Mouse (Mus musculus) liver, postnatal 0 days (tissue): ENCODE results near the gene Tmem184b.

Experiments used
- CTCF ChIP-seq: sonication (generic); IDR thresholded peaks from 2 replicates; pipeline ENCODE4 v1.5.1; 2016; ENCODE audit warnings: antibody characterized with exemption, low read depth
- EP300 ChIP-seq: IDR thresholded peaks from 2 replicates; pipeline ENCODE4 v1.6.1; 2016; ENCODE audit warnings: antibody characterized with exemption, low read depth, mild to moderate bottlenecking

GRCm38 (mm10) chr15:79360371-79360770, 43.0 kb downstream of the Tmem184b start:
- TF ChIP-seq CTCF, result no peak
- TF ChIP-seq EP300, result no peak
